Mouse (Mus musculus) lung, postnatal 4 days (tissue): ENCODE measurements at regions not wholly inside any gene's neighbourhood (a gene's known extent, or its start where the extent isn't known, plus 50 kb on each side); places are given as distances from the start of the nearest gene placed in this dataset.

Source experiments
- DNase-seq, 2 experiments: peaks; one replicate each; pipeline ENCODE4 v3.0.0; 2021

- DNase-seq = no peak
Measured at GRCm38 (mm10) chrX:13014051-13014450, 57.2 kb upstream of the Usp9x start.

- DNase-seq = no peak
Measured at GRCm38 (mm10) chrX:13013086-13013485, 58.2 kb upstream of the Usp9x start.

GRCm38 (mm10) chrX:12990777-12991176 is 80.5 kb upstream of the Usp9x start:
- no peak for DNase-seq

- no peak for DNase-seq
Measured at GRCm38 (mm10) chrX:12977676-12978075, 93.6 kb upstream of the Usp9x start.

GRCm38 (mm10) chrX:12968979-12969746 is 102.1 kb upstream of the Usp9x start:
- no peak for DNase-seq

- no peak for DNase-seq
Measured at GRCm38 (mm10) chrX:12959467-12960314, 111.6 kb upstream of the Usp9x start.

GRCm38 (mm10) chrX:12958873-12959272 is 112.4 kb upstream of the Usp9x start:
- no peak for DNase-seq

GRCm38 (mm10) chrX:12950928-12951660 is 120.2 kb upstream of the Usp9x start:
- peak; percentile 6 to 40 for DNase-seq

GRCm38 (mm10) chrX:12942451-12942850 is 128.8 kb upstream of the Usp9x start:
- DNase-seq = no peak

- DNase-seq = peak; percentile 43 to 62
Measured at GRCm38 (mm10) chrX:12936406-12937172, 134.7 kb upstream of the Usp9x start.

GRCm38 (mm10) chrX:12933294-12933807 is 137.9 kb upstream of the Usp9x start:
- no peak for DNase-seq

GRCm38 (mm10) chrX:12930242-12930641 is 141.1 kb upstream of the Usp9x start:
- DNase-seq = no peak

- peak in 1 of 2 experiments; percentile 27 for DNase-seq
Measured at GRCm38 (mm10) chrX:12927797-12928589, 143.3 kb upstream of the Usp9x start.

- no peak for DNase-seq
Measured at GRCm38 (mm10) chrX:12924705-12925644, 146.3 kb upstream of the Usp9x start.

- DNase-seq = no peak
Measured at GRCm38 (mm10) chrX:12919576-12919975, 151.7 kb upstream of the Usp9x start.

- peak; percentile 17 to 56 for DNase-seq
Measured at GRCm38 (mm10) chrX:12917105-12917504, 154.2 kb upstream of the Usp9x start.

- DNase-seq = peak in 1 of 2 experiments; percentile 18
Measured at GRCm38 (mm10) chrX:12916684-12917083, 154.6 kb upstream of the Usp9x start.

- DNase-seq = no peak
Measured at GRCm38 (mm10) chrX:12900256-12900655, 138.4 kb upstream of the Med14 start.

GRCm38 (mm10) chrX:12891468-12891867 is 129.6 kb upstream of the Med14 start:
- DNase-seq = no peak

- DNase-seq = no peak
Measured at GRCm38 (mm10) chrX:12889482-12889808, 127.6 kb upstream of the Med14 start.
